Mouse (Mus musculus) kidney, postnatal 36 days (tissue): Measurements from ENCODE around the gene Cbl.
A peak's percentile ranks its signal among the peaks of the same experiment; 100 is the strongest.

Experiments
- DNase-seq, 2 experiments: peaks; one replicate each; pipeline ENCODE4 v3.0.0; 2021 to 2022; ENCODE audit warnings: mixed read lengths in 2 of 2

The Cbl gene

DNA sequence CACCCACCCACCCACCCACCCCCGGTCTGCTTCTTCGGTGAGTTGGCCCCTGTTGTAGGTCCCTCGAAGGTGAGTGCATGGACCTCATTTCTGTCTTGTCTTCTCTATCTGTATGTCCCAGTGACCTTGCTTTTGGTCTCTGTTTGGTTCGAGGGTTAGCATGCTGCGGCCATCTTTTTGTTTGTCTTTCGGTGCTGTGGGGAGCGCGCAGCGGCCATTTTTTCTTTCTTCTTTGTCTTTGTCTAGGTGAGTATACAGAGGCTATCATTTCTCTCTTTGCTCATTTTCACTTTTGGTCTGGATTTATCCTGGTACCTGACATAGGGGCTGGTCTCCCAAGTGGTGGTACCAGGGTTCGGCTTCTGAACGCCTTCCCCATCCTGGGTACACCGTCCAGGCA is 55.0 kb downstream of the Cbl start:
- no peak for DNase-seq

GRCm38 (mm10) chr9:44178389-44178788 is 55.5 kb downstream of the Cbl start:
- DNase-seq: peak; percentile 27 to 74

- DNase-seq: no peak
Measured at GRCm38 (mm10) chr9:44177405-44177804, 56.4 kb downstream of the Cbl start.

DNA sequence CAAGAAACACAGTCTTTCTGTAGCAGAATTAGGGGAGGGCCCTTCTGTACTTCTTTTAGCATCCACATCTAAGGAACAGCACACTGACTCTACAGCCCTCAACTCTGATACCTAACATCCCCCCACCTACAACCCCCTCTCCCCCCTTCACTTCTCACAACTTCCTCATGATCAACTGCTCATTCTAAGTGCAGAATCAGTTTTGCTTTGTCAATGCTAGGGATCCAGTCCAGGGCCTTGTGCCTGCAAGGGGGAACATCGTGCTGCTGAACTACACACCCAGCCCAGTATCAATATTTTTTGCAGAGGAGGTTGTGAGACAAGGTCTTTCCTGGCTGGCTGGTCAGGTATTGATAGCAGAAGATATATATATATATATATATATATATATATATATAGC is 57.9 kb downstream of the Cbl start:
- no peak for DNase-seq

DNA sequence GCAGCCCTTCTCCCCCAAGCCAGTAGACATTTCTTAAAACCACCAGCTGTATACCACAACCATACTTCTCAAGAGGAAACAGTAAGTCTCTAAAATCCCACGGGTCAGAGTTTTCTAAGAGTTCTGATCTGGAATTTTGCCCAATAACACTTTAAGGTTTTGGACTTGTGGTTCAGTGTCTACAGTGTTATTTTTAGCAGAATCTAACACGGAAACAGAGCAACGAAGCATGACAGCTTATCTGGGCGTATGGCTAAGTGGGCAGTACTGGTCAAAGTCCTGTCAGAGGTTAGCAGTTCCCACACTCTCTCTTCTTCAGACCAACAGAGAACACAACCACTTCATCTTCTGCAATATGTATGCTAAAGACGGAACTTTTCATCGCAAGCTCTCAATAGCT is 58.3 kb downstream of the Cbl start:
- peak; percentile 58 to 84 for DNase-seq

- no peak for DNase-seq
Measured at GRCm38 (mm10) chr9:44170691-44171151, 63.1 kb downstream of the Cbl start.

DNA sequence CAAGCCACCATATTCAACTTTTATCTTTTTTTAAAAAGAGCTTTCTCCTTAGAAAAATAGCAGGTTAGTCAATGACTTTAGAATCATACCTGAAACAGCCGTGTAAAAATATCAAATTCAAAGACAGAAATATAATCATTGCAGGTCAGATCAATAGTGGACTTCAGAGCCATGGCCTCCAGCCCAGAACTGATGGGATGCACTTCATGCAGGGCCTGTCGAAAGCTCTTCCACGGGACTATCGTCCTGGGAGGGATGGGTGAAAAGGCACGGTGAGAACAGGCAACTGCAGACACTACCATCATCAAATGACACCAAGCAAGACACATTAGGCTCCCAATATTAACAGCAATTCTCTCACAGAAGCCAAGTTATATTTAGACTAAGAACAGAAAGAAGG is 64.9 kb downstream of the Cbl start:
- DNase-seq: no peak

DNA sequence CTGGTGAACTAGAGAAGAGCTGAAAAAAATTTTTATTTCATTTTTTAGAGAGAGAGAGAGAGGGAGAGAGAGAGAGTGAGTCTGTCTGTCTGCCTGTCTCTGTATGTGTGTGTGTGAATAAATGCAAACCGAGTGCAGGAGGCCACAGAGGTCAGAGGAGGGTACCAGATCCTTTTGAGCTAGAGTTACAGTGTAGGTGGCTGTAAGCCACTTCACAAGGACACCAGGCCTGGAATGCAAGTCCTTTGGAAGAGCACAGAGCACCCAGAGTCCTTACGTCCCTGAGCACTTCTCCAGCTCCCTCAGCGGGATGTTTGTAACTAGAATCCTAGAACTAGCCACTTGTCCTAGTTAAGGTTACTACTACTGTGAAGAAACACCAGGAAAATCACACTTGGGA is 74.0 kb downstream of the Cbl start:
- DNase-seq: no peak

DNA sequence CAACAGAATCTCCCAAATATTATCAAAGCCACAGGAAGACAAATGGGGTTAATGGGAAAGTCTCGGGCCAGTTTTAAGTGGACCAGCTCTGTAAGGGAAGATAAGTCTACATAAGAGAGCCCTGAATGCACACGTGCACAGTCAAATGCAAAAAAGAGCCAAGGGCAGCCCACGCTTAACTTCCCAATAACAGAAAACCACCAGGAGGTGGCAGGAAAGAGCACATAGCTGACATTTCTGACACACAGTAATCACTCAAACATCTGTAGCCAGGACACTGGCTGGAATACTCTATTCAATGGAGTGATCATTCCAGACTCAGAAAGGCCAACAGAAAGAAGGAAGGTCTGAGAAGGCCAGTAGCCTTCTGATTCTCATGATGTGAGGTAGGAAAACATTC is 86.6 kb downstream of the Cbl start:
- peak; percentile 24 to 50 for DNase-seq

GRCm38 (mm10) chr9:44144718-44145060 is 89.2 kb downstream of the Cbl start:
- DNase-seq: no peak

GRCm38 (mm10) chr9:44144023-44144717 is 89.7 kb downstream of the Cbl start:
- DNase-seq: peak; percentile 67 to 74

DNA sequence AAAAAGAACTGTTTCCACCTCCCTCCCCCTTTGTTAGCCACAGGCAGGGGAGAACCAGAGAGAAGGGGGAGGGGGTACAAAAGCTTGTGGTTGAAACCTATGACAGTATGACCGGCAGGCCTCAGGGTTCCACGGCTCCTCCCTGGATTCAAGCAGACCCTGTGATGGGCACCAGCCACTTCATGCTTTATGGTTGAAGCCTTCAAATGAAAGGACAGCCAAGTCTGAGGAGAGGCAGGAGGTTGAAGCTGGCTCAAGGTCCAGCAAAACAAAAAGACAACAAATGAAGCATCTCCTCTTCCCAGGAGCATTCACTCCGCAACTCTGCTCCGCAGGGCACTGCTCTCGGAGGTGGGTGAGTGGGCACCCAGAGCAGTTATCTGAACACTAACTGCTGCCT is 90.4 kb downstream of the Cbl start:
- no peak for DNase-seq

DNA sequence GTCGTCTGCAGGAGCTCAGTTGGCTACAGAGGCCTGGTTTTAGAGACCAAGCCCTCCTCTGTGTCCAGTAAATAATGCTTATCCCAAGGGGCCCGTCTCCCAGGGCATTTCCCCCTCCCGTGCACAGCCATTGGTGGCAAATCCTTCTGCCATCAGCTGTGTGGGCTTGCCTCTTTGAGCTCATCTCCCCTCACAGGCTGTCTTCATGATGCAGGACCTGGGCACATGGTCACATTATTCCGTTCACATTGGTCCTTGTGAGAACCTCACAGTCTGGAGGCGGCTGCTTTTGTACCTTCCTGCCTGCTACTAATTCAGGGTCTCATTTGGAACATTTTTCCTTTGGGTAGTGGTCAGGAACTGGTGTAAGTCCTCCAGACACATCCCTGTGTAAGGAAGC is 91.9 kb downstream of the Cbl start:
- no peak for DNase-seq

DNA sequence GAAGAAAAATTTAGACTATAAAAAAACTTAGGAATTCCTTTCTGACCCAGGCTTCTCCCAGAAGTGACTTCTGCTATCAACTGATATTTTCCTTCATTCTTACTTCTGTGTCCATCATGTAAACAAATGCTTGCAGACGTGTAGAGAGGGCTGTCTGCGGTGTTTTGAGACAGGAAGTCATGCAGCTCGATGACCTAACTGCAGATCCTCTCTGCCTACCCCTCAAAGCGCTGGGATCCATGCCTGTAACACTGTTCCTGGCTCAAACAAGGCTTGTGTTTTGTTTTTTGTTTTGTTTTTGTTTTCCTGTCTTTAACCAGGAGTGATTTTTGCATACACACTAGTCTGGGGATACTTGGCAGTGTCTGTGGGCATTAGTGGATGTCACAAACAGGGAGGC is 96.0 kb downstream of the Cbl start:
- no peak for DNase-seq

DNA sequence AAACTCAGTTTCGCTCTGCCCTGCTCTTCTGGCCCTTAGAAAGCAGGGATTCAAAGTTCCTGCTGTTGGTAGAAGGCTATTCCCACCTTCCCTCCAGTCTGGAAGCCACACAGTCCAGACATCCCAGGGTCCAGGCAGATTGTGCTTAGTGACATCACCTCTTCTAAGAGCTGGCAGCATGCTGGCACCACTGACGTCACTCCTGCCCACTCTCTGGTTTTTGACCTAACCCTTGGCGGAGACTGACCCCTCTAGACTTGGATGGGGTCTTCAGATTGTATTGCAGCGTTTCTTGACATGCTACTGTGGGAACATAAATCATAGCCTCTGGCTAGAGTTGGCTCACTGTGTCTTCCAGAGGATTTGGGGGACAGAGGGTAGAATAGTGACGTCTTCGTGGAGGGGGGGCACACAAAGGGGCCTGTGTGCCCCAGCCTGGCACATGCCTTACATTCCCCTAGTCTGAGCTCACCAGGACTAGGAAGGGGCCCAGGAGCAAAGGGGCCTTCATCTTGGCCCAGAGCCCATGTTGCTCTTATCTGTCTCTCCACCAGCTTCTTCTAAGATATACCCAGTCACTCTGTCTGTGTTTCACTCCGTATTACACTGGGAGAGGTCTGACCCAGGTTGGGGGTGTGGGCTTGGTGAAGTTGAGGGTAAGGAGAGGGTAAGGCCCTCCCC is 98.0 kb downstream of the Cbl start:
- no peak for DNase-seq

GRCm38 (mm10) chr9:44134851-44135730 is 98.8 kb downstream of the Cbl start:
- DNase-seq: peak; percentile 42 to 69

GRCm38 (mm10) chr9:44134101-44134850 is 99.6 kb downstream of the Cbl start, which contains the start of gene Mcam:
Gene Mcam, plus strand, starts transcription at chr9:44134469.
- DNase-seq: peak; percentile 78 to 90

GRCm38 (mm10) chr9:44133287-44133686 is 100.6 kb downstream of the Cbl start:
- DNase-seq: no peak

GRCm38 (mm10) chr9:44132200-44132599 is 101.6 kb downstream of the Cbl start:
- DNase-seq: no peak

- DNase-seq: no peak
Measured at GRCm38 (mm10) chr9:44131276-44131590, 102.6 kb downstream of the Cbl start.

DNA sequence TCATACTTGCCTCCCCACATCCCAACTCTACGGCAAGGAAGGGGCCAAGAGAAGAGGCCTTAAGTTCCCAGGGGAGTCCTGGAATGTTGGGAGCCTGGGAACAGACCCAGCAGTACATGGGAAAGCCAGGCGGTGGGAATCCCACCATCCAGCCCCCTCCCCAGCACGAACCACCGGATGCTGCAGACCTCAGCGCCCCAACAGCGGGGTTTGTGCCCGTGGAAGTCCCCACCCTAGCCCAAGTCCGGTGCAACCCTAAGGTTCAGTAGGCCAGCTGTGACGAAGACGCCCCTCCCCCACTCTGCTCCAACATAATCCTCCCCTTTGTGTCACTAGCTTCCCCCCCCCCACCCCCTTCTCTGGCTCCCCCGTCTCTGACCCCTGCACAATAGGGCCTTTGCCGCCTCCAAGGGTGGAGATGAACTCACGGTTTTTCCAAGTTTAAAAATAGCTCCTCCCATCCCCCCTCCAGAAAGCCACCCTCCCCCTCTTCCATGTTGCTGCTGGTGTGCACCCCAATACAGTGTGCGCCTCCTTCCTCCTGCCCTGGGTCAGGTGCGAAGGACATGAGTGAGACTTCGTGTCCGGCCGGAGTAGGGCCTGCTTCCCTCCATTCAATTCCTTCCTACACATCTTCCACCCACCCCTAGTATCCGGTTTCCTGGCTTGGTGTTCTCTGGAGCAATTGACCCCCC is 103.1 kb downstream of the Cbl start:
- peak; percentile 48 to 61 for DNase-seq

DNA sequence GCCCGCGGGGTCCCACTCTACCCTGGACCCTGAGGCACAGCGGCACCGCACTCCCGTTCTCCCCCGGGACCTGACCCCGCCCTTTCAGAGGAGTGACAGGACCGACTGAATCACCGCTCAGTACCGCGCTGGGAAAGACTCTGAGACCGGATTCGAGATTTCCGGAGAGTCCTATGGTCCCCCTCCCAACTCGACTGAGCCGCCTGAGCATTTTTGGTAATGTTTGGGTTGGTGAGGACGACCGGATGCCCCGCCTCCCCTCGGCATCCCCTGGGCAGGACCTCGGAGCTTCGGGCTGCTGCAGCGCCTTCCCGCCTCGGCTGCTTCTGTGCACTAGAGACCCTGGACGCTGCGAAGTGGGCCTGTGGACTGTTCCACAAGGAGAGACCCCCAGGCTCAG is 103.8 kb downstream of the Cbl start:
- DNase-seq: peak; percentile 85 to 89
